Mouse (Mus musculus) MEL (cell line): Measurements from ENCODE around the gene Mylpf. TPM values are rescaled to one million over a fixed set of nuclear protein-coding genes. Genes with fewer than 3 reads are reported as not detected.

Experiments used
- DNase-seq: peaks from one replicate; pipeline ENCODE4 v3.0.0; 2011; ENCODE audit warnings: low read depth, low spot score
- H3K27ac ChIP-seq: 2 replicates; pipeline ENCODE4 v1.5.1; 2012; ENCODE audit warnings: low read depth, mild to moderate bottlenecking, control low read depth, low read length, moderate library complexity; ENCODE audit not compliant: control insufficient read depth
- H3K27me3 ChIP-seq, 2 experiments: fragments of 150-350 bp in 1 of 2; sonication (generic) in 1 of 2; 2 replicates each; pipeline ENCODE4 v1.6.1; 2012; ENCODE audit warnings: low read length in 2 of 2, mild to moderate bottlenecking in 2 of 2, improper control_type of control experiment in 1 of 2, moderate library complexity in 1 of 2; ENCODE audit not compliant: insufficient read depth in 2 of 2, control insufficient read depth in 1 of 2
- H3K36me3 ChIP-seq, 2 experiments: 2 replicates each; pipeline ENCODE4 v1.6.1; 2012 to 2014; ENCODE audit warnings: low read length in 2 of 2, improper control_type of control experiment in 1 of 2, inconsistent platforms in 1 of 2, mild to moderate bottlenecking in 1 of 2; ENCODE audit not compliant: insufficient read depth in 2 of 2, control insufficient read depth in 1 of 2
- H3K4me1 ChIP-seq, 2 experiments: fragments of 150-350 bp in 1 of 2; sonication (generic) in 1 of 2; 2 replicates each; pipeline ENCODE4 v1.6.1; 2012; ENCODE audit warnings: low read length in 2 of 2, improper control_type of control experiment in 1 of 2, mild to moderate bottlenecking in 1 of 2; ENCODE audit not compliant: insufficient read depth in 2 of 2, control insufficient read depth in 1 of 2
- H3K4me3 ChIP-seq, 2 experiments: fragments of 150-350 bp in 1 of 2; sonication (generic) in 1 of 2; 2 replicates each; pipeline ENCODE4 v1.5.1; 2012; ENCODE audit warnings: low read depth in 2 of 2, low read length in 2 of 2, mild to moderate bottlenecking in 2 of 2, moderate library complexity in 2 of 2, control low read depth in 1 of 2, improper control_type of control experiment in 1 of 2; ENCODE audit not compliant: control insufficient read depth in 1 of 2, insufficient read depth in 1 of 2
- H3K79me2 ChIP-seq: 2 replicates; pipeline ENCODE4 v1.6.1; 2012; ENCODE audit warnings: mild to moderate bottlenecking, low read length, moderate library complexity; ENCODE audit not compliant: control insufficient read depth, poor library complexity, insufficient read depth
- H3K9ac ChIP-seq: 2 replicates; pipeline ENCODE4 v1.6.1; 2012; ENCODE audit warnings: low read depth, mild to moderate bottlenecking, control low read depth, low read length, moderate library complexity; ENCODE audit not compliant: control insufficient read depth, poor library complexity, severe bottlenecking
- H3K9me3 ChIP-seq: fragments of 150-350 bp; sonication (generic); replicated peaks from 2 replicates; pipeline ENCODE4 v1.6.1; 2012; ENCODE audit warnings: mild to moderate bottlenecking, low read length, improper control_type of control experiment, moderate library complexity; ENCODE audit not compliant: insufficient read depth
- BHLHE40 ChIP-seq: IDR thresholded peaks from 2 replicates; pipeline ENCODE4 v1.6.1; 2012; ENCODE audit warnings: low read depth, mild to moderate bottlenecking, inconsistent platforms, low read length, improper control_type of control experiment, borderline replicate concordance
- CHD1 ChIP-seq: IDR thresholded peaks from 2 replicates; pipeline ENCODE4 v1.6.1; 2012; ENCODE audit warnings: low read depth, mild to moderate bottlenecking, inconsistent platforms, low read length, improper control_type of control experiment
- E2F4 ChIP-seq: IDR thresholded peaks from 2 replicates; pipeline ENCODE4 v1.6.1; 2011; ENCODE audit warnings: low read depth, low read length, improper control_type of control experiment, borderline replicate concordance
- ELF1 ChIP-seq: IDR thresholded peaks from 2 replicates; pipeline ENCODE4 v1.6.1; 2014; ENCODE audit warnings: low read depth, mild to moderate bottlenecking, inconsistent platforms, low read length, improper control_type of control experiment, moderate library complexity
- ETS1 ChIP-seq: IDR thresholded peaks from 2 replicates; pipeline ENCODE4 v1.6.1; 2012; ENCODE audit warnings: low read depth, mild to moderate bottlenecking, inconsistent platforms, low read length, improper control_type of control experiment, moderate library complexity
- GABPA ChIP-seq: IDR thresholded peaks from 2 replicates; pipeline ENCODE4 v1.6.1; 2012; ENCODE audit warnings: low read depth, mild to moderate bottlenecking, inconsistent platforms, low read length, improper control_type of control experiment, moderate library complexity
- GATA1 ChIP-seq: IDR thresholded peaks from 2 replicates; pipeline ENCODE4 v1.6.1; 2011; ENCODE audit warnings: low read depth, low read length, improper control_type of control experiment
- HCFC1 ChIP-seq: IDR thresholded peaks from 2 replicates; pipeline ENCODE4 v1.6.1; 2012; ENCODE audit warnings: low read depth, mild to moderate bottlenecking, inconsistent platforms, low read length, improper control_type of control experiment, moderate library complexity
- JUND ChIP-seq: IDR thresholded peaks from 2 replicates; pipeline ENCODE4 v1.6.1; 2011; ENCODE audit warnings: low read depth, mild to moderate bottlenecking, improper control_type of control experiment, low read length
- KAT2A ChIP-seq: conservative IDR thresholded peaks from 2 replicates; pipeline ENCODE4 v1.6.1; 2012; ENCODE audit warnings: low read depth, low read length, improper control_type of control experiment, inconsistent platforms
- MAFK ChIP-seq: IDR thresholded peaks from 2 replicates; pipeline ENCODE4 v1.6.1; 2011; ENCODE audit warnings: low read depth, mild to moderate bottlenecking, low read length, improper control_type of control experiment, borderline replicate concordance
- MAX ChIP-seq: IDR thresholded peaks from 2 replicates; pipeline ENCODE4 v1.6.1; 2011; ENCODE audit warnings: low read length, improper control_type of control experiment
- MAZ ChIP-seq: IDR thresholded peaks from 2 replicates; pipeline ENCODE4 v1.6.1; 2012; ENCODE audit warnings: low read depth, mild to moderate bottlenecking, inconsistent platforms, low read length, improper control_type of control experiment
- MEF2A ChIP-seq: IDR thresholded peaks from 2 replicates; pipeline ENCODE4 v1.6.1; 2014; ENCODE audit warnings: low read depth, mild to moderate bottlenecking, inconsistent platforms, low read length, improper control_type of control experiment; ENCODE audit not compliant: poor library complexity, insufficient replicate concordance, severe bottlenecking; ENCODE audit errors: extremely low read depth
- MXI1 ChIP-seq: IDR thresholded peaks from 2 replicates; pipeline ENCODE4 v1.6.1; 2011; ENCODE audit warnings: mild to moderate bottlenecking, low read depth, low read length, improper control_type of control experiment
- MYB ChIP-seq: IDR thresholded peaks from 2 replicates; pipeline ENCODE4 v1.6.1; 2011; ENCODE audit warnings: mild to moderate bottlenecking, low read depth, low read length, improper control_type of control experiment
- MYC ChIP-seq: IDR thresholded peaks from 2 replicates; pipeline ENCODE4 v1.6.1; 2011; ENCODE audit warnings: low read depth, mild to moderate bottlenecking, low read length, improper control_type of control experiment, moderate library complexity
- NELFE ChIP-seq: IDR thresholded peaks from 2 replicates; pipeline ENCODE4 v1.6.1; 2011; ENCODE audit warnings: low read depth, low read length, improper control_type of control experiment
- POLR2A ChIP-seq, 2 experiments: IDR thresholded peaks; 2 replicates each; pipeline ENCODE4 v1.6.1; 2011 to 2012; ENCODE audit warnings: low read length in 2 of 2, mild to moderate bottlenecking in 2 of 2, control low read depth in 1 of 2, improper control_type of control experiment in 1 of 2, low read depth in 1 of 2, moderate library complexity in 1 of 2; ENCODE audit not compliant: control insufficient read depth in 1 of 2, insufficient read depth in 1 of 2, poor library complexity in 1 of 2
- POLR2AphosphoS2 ChIP-seq: IDR thresholded peaks from 2 replicates; pipeline ENCODE4 v1.6.1; 2011; ENCODE audit warnings: low read length, improper control_type of control experiment
- POLR2AphosphoS5 ChIP-seq: IDR thresholded peaks from 2 replicates; pipeline ENCODE4 v1.6.1; 2012; ENCODE audit warnings: low read depth, borderline replicate concordance, mild to moderate bottlenecking, inconsistent platforms, low read length, moderate library complexity, mixed read lengths
- RCOR1 ChIP-seq: IDR thresholded peaks from 2 replicates; pipeline ENCODE4 v1.6.1; 2012; ENCODE audit warnings: low read depth, mild to moderate bottlenecking, inconsistent platforms, low read length, improper control_type of control experiment
- SIN3A ChIP-seq: IDR thresholded peaks from 2 replicates; pipeline ENCODE4 v1.6.1; 2012; ENCODE audit warnings: low read length, improper control_type of control experiment, inconsistent platforms
- TAL1 ChIP-seq: IDR thresholded peaks from 2 replicates; pipeline ENCODE4 v1.6.1; 2012; ENCODE audit warnings: mild to moderate bottlenecking, inconsistent platforms, low read length, moderate library complexity, mixed read lengths
- TBP ChIP-seq: IDR thresholded peaks from 2 replicates; pipeline ENCODE4 v1.8.0; 2011; ENCODE audit warnings: low read depth, low read length, improper control_type of control experiment
- UBTF ChIP-seq: IDR thresholded peaks from 2 replicates; pipeline ENCODE4 v1.6.1; 2012; ENCODE audit warnings: low read depth, mild to moderate bottlenecking, inconsistent platforms, low read length, improper control_type of control experiment, moderate library complexity, borderline replicate concordance; ENCODE audit not compliant: insufficient read depth
- USF1 ChIP-seq: IDR thresholded peaks from 2 replicates; pipeline ENCODE4 v1.6.1; 2014; ENCODE audit warnings: low read depth, mild to moderate bottlenecking, inconsistent platforms, low read length, improper control_type of control experiment, moderate library complexity
- USF2 ChIP-seq, 2 experiments: IDR thresholded peaks; 2 replicates each; pipeline ENCODE4 v1.6.1; 2011 to 2012; ENCODE audit warnings: improper control_type of control experiment in 2 of 2, low read length in 2 of 2, borderline replicate concordance in 1 of 2, inconsistent platforms in 1 of 2, low read depth in 1 of 2, mild to moderate bottlenecking in 1 of 2; ENCODE audit not compliant: insufficient read depth in 1 of 2
- ZC3H11A ChIP-seq: IDR thresholded peaks from 2 replicates; pipeline ENCODE4 v1.6.1; 2012; ENCODE audit warnings: low read depth, mild to moderate bottlenecking, inconsistent platforms, low read length, improper control_type of control experiment
- ZKSCAN1 ChIP-seq: IDR thresholded peaks from 2 replicates; pipeline ENCODE4 v1.6.1; 2012; ENCODE audit warnings: low read depth, mild to moderate bottlenecking, inconsistent platforms, low read length, improper control_type of control experiment, moderate library complexity
- ZMIZ1 ChIP-seq: IDR thresholded peaks from 2 replicates; pipeline ENCODE4 v1.6.1; 2012; ENCODE audit warnings: low read depth, mild to moderate bottlenecking, inconsistent platforms, low read length, improper control_type of control experiment, moderate library complexity
- ZNF384 ChIP-seq: IDR thresholded peaks from 2 replicates; pipeline ENCODE4 v1.6.1; 2012; ENCODE audit warnings: low read depth, mild to moderate bottlenecking, inconsistent platforms, low read length, improper control_type of control experiment
- polyA plus RNA-seq, 2 experiments: library from polyadenylated mRNA; stranded (reverse) in 1 of 2; unstranded in 1 of 2; fragments of >175 nt in 1 of 2; fragments of >200 nt in 1 of 2; gene quantifications; 2 replicates each; pipeline versions ENCODE4 v1.2.1 to v1.2.4; 2012; ENCODE audit warnings: low replicate concordance in 2 of 2, low read depth in 1 of 2; ENCODE audit not compliant: insufficient read length in 2 of 2, insufficient read depth in 1 of 2, missing spikeins in 1 of 2
- total RNA-seq: library from RNA; depleted of rRNA; stranded (reverse); fragments of 300-350 nt; gene quantifications from 2 replicates; pipeline ENCODE4 v1.2.3, GENCODE M21; 2012

Mylpf gene
- total and polyA plus RNA-seq, 3 experiments, result 9.1 to 11.2 TPM; not detected in 1

- TF ChIP-seq ETS1, result peak; percentile 57
These were observed 16.7 kb downstream of the Mylpf start (continued) for GRCm38 (mm10) chr7:127225147-127225995.

GRCm38 (mm10) chr7:127228615-127229303 lies 20.1 kb downstream of the Mylpf start:
- Histone ChIP-seq H3K36me3 (peaks cover 0 to 19% of the 10 kb centered on the region in 2 experiments; a peak in 2 of 4 replicates), H3K4me1 (peaks cover 11 to 32% of the 10 kb centered on the region in 2 experiments), H3K27me3 (no peaks in the 10 kb centered on the region), H3K4me3 (no peak overlapping the region), H3K27ac (peak overlapping the region; percentile 59), H3K79me2 (peaks cover 26% of the 10 kb centered on the region), H3K9ac (no peak overlapping the region), H3K9me3 (no peaks in the 10 kb centered on the region)
- DNase-seq, result peak; percentile 96
- TF ChIP-seq MYC, result peak; percentile 98
- TF ChIP-seq ZNF384, result peak; percentile 55
- no peak for TF ChIP-seq TBP
- no peak for TF ChIP-seq KAT2A
- TF ChIP-seq MEF2A, result no peak
- no peak for TF ChIP-seq POLR2AphosphoS5
- TF ChIP-seq UBTF, result no peak
- TF ChIP-seq USF2 (IDR thresholded peaks at IDR 0.05; ENCODE audit: borderline replicate concordance in 1 of 2, insufficient read depth in 1 of 2, low read depth in 1 of 2, low read length in 2 of 2), result no peak
- no peak for TF ChIP-seq ZKSCAN1
- peak; percentile 21; the same call in 1 of the 2 replicates for TF ChIP-seq ELF1
- no peak for TF ChIP-seq RCOR1
- TF ChIP-seq GATA1, result 0 out of 2 replicates have a peak, but pooled peaks have one; percentile 13
- no peak for TF ChIP-seq TAL1
- TF ChIP-seq MXI1, result peak; percentile 96
- TF ChIP-seq ZC3H11A, result peak; percentile 63
- no peak for TF ChIP-seq NELFE
- peak; percentile 89 for TF ChIP-seq MAX
- no peak for TF ChIP-seq MAFK
- 0 out of 2 replicates have a peak, but pooled peaks have one; percentile 55 for TF ChIP-seq ZMIZ1
- peak; percentile 91 for TF ChIP-seq SIN3A
- peak; percentile 81 for TF ChIP-seq USF1
- TF ChIP-seq POLR2AphosphoS2, result peak; percentile 53; the same call in 1 of the 2 replicates
- no peak for TF ChIP-seq GABPA
- TF ChIP-seq POLR2A (IDR thresholded peaks at IDR 0.05; ENCODE audit: control insufficient read depth in 1 of 2, insufficient read depth in 1 of 2, low read depth in 1 of 2, low read length in 2 of 2, poor library complexity in 1 of 2), result no peak
- no peak for TF ChIP-seq E2F4
- 0 out of 2 replicates have a peak, but pooled peaks have one; percentile 53 for TF ChIP-seq HCFC1
- no peak for TF ChIP-seq ETS1
- no peak for TF ChIP-seq CHD1
- no peak for TF ChIP-seq MYB
- 0 out of 2 replicates have a peak, but pooled peaks have one; percentile 56 for TF ChIP-seq JUND
- TF ChIP-seq BHLHE40, result no peak
- no peak for TF ChIP-seq MAZ
